Mouse (Mus musculus) liver, postnatal 0 days (tissue): ENCODE results near the gene C1qtnf9. TPM values are rescaled to one million over a fixed set of nuclear protein-coding genes. Genes with fewer than 3 reads are reported as not detected.

Source experiments
- ATAC-seq: fragments of 200-750 bp; cut with Nextera tagmentation; 2 replicates; pipeline ENCODE4 v1.8.0; 2017; ENCODE audit warnings: mild to moderate bottlenecking, moderate library complexity
- DNase-seq: peaks from one replicate; pipeline ENCODE4 v3.0.0-alpha.2; 2016
- H3K27ac ChIP-seq: fragments of 300-500 bp; sonication (generic); 2 replicates; pipeline ENCODE4 v1.5.1; 2014; ENCODE audit warnings: antibody characterized with exemption, moderate library complexity, mild to moderate bottlenecking, low read depth
- H3K27me3 ChIP-seq: fragments of 300-500 bp; sonication (generic); 2 replicates; pipeline ENCODE4 v1.6.1; 2014; ENCODE audit warnings: low read length, control low read depth, mixed read lengths; ENCODE audit not compliant: insufficient read depth
- H3K36me3 ChIP-seq: fragments of 300-500 bp; sonication (generic); replicated peaks from 2 replicates; pipeline ENCODE4 v1.6.1; 2014; ENCODE audit warnings: mild to moderate bottlenecking, control low read depth, low read length, moderate library complexity, mixed read lengths; ENCODE audit not compliant: insufficient read depth
- H3K4me1 ChIP-seq: fragments of 300-500 bp; sonication (generic); 2 replicates; pipeline ENCODE4 v1.6.1; 2014; ENCODE audit warnings: antibody characterized with exemption, mild to moderate bottlenecking, control low read depth; ENCODE audit not compliant: insufficient read depth
- H3K4me2 ChIP-seq: fragments of 300-500 bp; sonication (generic); 2 replicates; pipeline ENCODE4 v1.6.1; 2014; ENCODE audit warnings: low read depth, mild to moderate bottlenecking, low read length, moderate library complexity, mixed read lengths
- H3K4me3 ChIP-seq: fragments of 300-500 bp; sonication (generic); 2 replicates; pipeline ENCODE4 v1.5.1; 2014; ENCODE audit warnings: low read depth, low read length
- H3K9ac ChIP-seq: fragments of 300-500 bp; sonication (generic); replicated peaks from 2 replicates; pipeline ENCODE4 v1.6.1; 2014; ENCODE audit warnings: mild to moderate bottlenecking, moderate library complexity
- H3K9me3 ChIP-seq: fragments of 300-500 bp; sonication (generic); 2 replicates; pipeline ENCODE4 v1.6.1; 2016; ENCODE audit warnings: mild to moderate bottlenecking, control low read depth, low read length, mixed read lengths
- CTCF ChIP-seq: sonication (generic); IDR thresholded peaks from 2 replicates; pipeline ENCODE4 v1.5.1; 2016; ENCODE audit warnings: antibody characterized with exemption, low read depth
- EP300 ChIP-seq: IDR thresholded peaks from 2 replicates; pipeline ENCODE4 v1.6.1; 2016; ENCODE audit warnings: antibody characterized with exemption, low read depth, mild to moderate bottlenecking
- WGBS: fragments of 180-500 bp; shearing (Covaris S2); extraction: QIAGEN DNeasy Blood & Tissue Kit; methylation state at CpG from one replicate; pipeline ENCODE4 v1.1.7; 2014; ENCODE audit not compliant: insufficient replicate concordance; 5-methylcytosine and 5-hydroxymethylcytosine counted together
- polyA plus RNA-seq: library from polyadenylated mRNA; unstranded; fragments of >200 nt; fragmentation: Nextera tagmentation; extraction: Ambion mirVana; gene quantifications from 2 replicates; pipeline ENCODE4 v1.2.1, GENCODE M21; 2015

Gene C1qtnf9
- polyA plus RNA-seq, 1 experiment from 2014 or later, result 0.25 TPM

- ATAC-seq (no peak), DNase-seq (no peak)
- H3K4me1 ChIP-seq, result no peaks in the 10 kb centered on the region; the same call in 1 of the 2 replicates
- H3K9ac ChIP-seq, result no peak overlapping the region
- WGBS, result 67% methylated on average over 11 of the region's 11 CpGs
- no peak overlapping the region for H3K4me2 ChIP-seq
- H3K27ac ChIP-seq, result no peak overlapping the region
- no peaks in the 10 kb centered on the region for H3K27me3 ChIP-seq
- no peak overlapping the region for H3K4me3 ChIP-seq
- no peak for TF ChIP-seq EP300
- TF ChIP-seq CTCF, result no peak
- H3K36me3 ChIP-seq, result peaks cover 3% of the 10 kb centered on the region; the same call in 1 of the 2 replicates
- no peaks in the 10 kb centered on the region for H3K9me3 ChIP-seq
Observed at GRCm38 (mm10) chr14:60806891-60807344, 39.0 kb downstream of the C1qtnf9 start.

GRCm38 (mm10) chr14:60809881-60810280 is 41.9 kb downstream of the C1qtnf9 start:
- no peak for TF ChIP-seq CTCF
- no peak for TF ChIP-seq EP300
- ATAC-seq (no peak), DNase-seq (no peak)
- Histone ChIP-seq H3K27ac (no peak overlapping the region), H3K4me3 (no peak overlapping the region), H3K9ac (no peak overlapping the region), H3K27me3 (no peaks in the 10 kb centered on the region), H3K4me2 (no peak overlapping the region), H3K9me3 (no peaks in the 10 kb centered on the region), H3K36me3 (0 out of 2 replicates have a peak, but pooled peaks cover 3% of the 10 kb centered on the region), H3K4me1 (no peaks in the 10 kb centered on the region; the same call in 1 of the 2 replicates)
- WGBS, result 85% methylated on average over 8 of the region's 8 CpGs

- Histone ChIP-seq H3K27me3 (no peaks in the 10 kb centered on the region), H3K9me3 (no peaks in the 10 kb centered on the region)
Observed at GRCm38 (mm10) chr14:60811547-60811946, 43.6 kb downstream of the C1qtnf9 start.

GRCm38 (mm10) chr14:60815098-60815497 is 47.2 kb downstream of the C1qtnf9 start:
- WGBS, result 85% methylated on average over 5 of the region's 5 CpGs
- H3K27me3 ChIP-seq, result no peaks in the 10 kb centered on the region

More at GRCm38 (mm10) chr14:60811547-60811946, 43.6 kb downstream of the C1qtnf9 start:
- H3K4me3 ChIP-seq, result no peak overlapping the region
- ATAC-seq (no peak), DNase-seq (no peak)
- no peak overlapping the region for H3K27ac ChIP-seq
- whole genome bisulfite sequencing, result 78% methylated on average over 4 of the region's 4 CpGs
- TF ChIP-seq CTCF (no peak), EP300 (no peak)
- H3K4me2 ChIP-seq, result no peak overlapping the region
- 0 out of 2 replicates have a peak, but pooled peaks cover 3% of the 10 kb centered on the region for H3K36me3 ChIP-seq
- no peaks in the 10 kb centered on the region; the same call in 1 of the 2 replicates for H3K4me1 ChIP-seq
- H3K9ac ChIP-seq, result no peak overlapping the region

GRCm38 (mm10) chr14:60818045-60818444 is 50.1 kb downstream of the C1qtnf9 start:
- Histone ChIP-seq H3K4me2 (no peak overlapping the region), H3K27ac (no peak overlapping the region), H3K9ac (no peak overlapping the region), H3K36me3 (no peaks in the 10 kb centered on the region), H3K4me1 (no peaks in the 10 kb centered on the region), H3K9me3 (no peaks in the 10 kb centered on the region), H3K4me3 (no peak overlapping the region), H3K27me3 (no peaks in the 10 kb centered on the region)
- TF ChIP-seq CTCF (no peak), EP300 (no peak)
- ATAC-seq (no peak), DNase-seq (no peak)
- 75% methylated on average over 5 of the region's 5 CpGs for WGBS

More at GRCm38 (mm10) chr14:60815098-60815497, 47.2 kb downstream of the C1qtnf9 start:
- H3K4me3 ChIP-seq, result no peak overlapping the region
- H3K36me3 ChIP-seq, result no peaks in the 10 kb centered on the region
- no peaks in the 10 kb centered on the region for H3K9me3 ChIP-seq
- DNase-seq, result no peak
- H3K27ac ChIP-seq, result no peak overlapping the region
- no peak overlapping the region for H3K9ac ChIP-seq
- TF ChIP-seq CTCF (no peak), EP300 (no peak)
- H3K4me1 ChIP-seq, result no peaks in the 10 kb centered on the region
- H3K4me2 ChIP-seq, result no peak overlapping the region
- no peak for ATAC-seq

GRCm38 (mm10) chr14:60830096-60830495 is 62.2 kb downstream of the C1qtnf9 start:
- H3K4me3 ChIP-seq, result no peak overlapping the region
- no peaks in the 10 kb centered on the region for H3K4me1 ChIP-seq
- no peak for ATAC-seq
- no peak overlapping the region for H3K9ac ChIP-seq
- H3K27ac ChIP-seq, result no peak overlapping the region
- no peak for DNase-seq
- peaks cover 11% of the 10 kb centered on the region; the same call in 1 of the 2 replicates for H3K36me3 ChIP-seq
- no peaks in the 10 kb centered on the region for H3K27me3 ChIP-seq
- 78% methylated on average over 2 of the region's 2 CpGs for WGBS
- peaks cover 8% of the 10 kb centered on the region; the same call in 1 of the 2 replicates for H3K9me3 ChIP-seq
- no peak overlapping the region for H3K4me2 ChIP-seq
- TF ChIP-seq EP300, result no peak
- TF ChIP-seq CTCF, result no peak

Other genes with a start within 250 kb of the C1qtnf9 start
- 13.7 and 14.0 TPM in 2 replicates for gene Spata13, start 134.1 kb upstream of the C1qtnf9 start, polyA plus RNA-seq
- gene Mipep, start 16.4 kb downstream of the C1qtnf9 start, polyA plus RNA-seq, result 5.6 and 6.1 TPM in 2 replicates